Mouse (Mus musculus) olfactory bulb, adult 2 months (tissue): Measurements from ENCODE around the gene Cemip2. TPM values are rescaled to one million over a fixed set of nuclear protein-coding genes. Genes with fewer than 3 reads are reported as not detected.

Experiments used
- H3K27ac ChIP-seq: fragments of 200-500 bp; 2 replicates; pipeline ENCODE4 v1.5.1; 2012; ENCODE audit warnings: low read depth, low read length; ENCODE audit not compliant: insufficient read depth
- H3K4me1 ChIP-seq: fragments of 200-500 bp; 2 replicates; pipeline ENCODE4 v1.6.1; 2012; ENCODE audit warnings: low read length; ENCODE audit not compliant: control insufficient read depth, insufficient read depth
- H3K4me3 ChIP-seq: fragments of 200-500 bp; 2 replicates; pipeline ENCODE4 v1.5.1; 2012; ENCODE audit warnings: mild to moderate bottlenecking, low read depth, low read length, moderate library complexity; ENCODE audit not compliant: insufficient read depth
- CTCF ChIP-seq: fragments of 200-500 bp; IDR thresholded peaks from 2 replicates; pipeline ENCODE4 v1.5.1; 2012; ENCODE audit warnings: low read depth, mild to moderate bottlenecking, low read length, moderate library complexity; ENCODE audit not compliant: insufficient read depth
- POLR2A ChIP-seq: fragments of 200-500 bp; IDR thresholded peaks from 2 replicates; pipeline ENCODE4 v1.6.1; 2012; ENCODE audit warnings: mild to moderate bottlenecking, low read depth, low read length, moderate library complexity; ENCODE audit not compliant: insufficient read depth
- WGBS: fragments of 180-500 bp; shearing (Covaris S2); methylation state at CpG from one replicate; pipeline ENCODE4 v1.1.7; 2018; 5-methylcytosine and 5-hydroxymethylcytosine counted together
- polyA plus RNA-seq: library from polyadenylated mRNA; stranded (reverse); fragments of >200 nt; gene quantifications from 2 replicates; pipeline ENCODE4 v1.2.4, GENCODE M21; 2012; ENCODE audit warnings: low replicate concordance; ENCODE audit not compliant: missing spikeins, insufficient read depth, insufficient read length

Gene Cemip2
- polyA plus RNA-seq, 1 experiment, result not detected

DNA sequence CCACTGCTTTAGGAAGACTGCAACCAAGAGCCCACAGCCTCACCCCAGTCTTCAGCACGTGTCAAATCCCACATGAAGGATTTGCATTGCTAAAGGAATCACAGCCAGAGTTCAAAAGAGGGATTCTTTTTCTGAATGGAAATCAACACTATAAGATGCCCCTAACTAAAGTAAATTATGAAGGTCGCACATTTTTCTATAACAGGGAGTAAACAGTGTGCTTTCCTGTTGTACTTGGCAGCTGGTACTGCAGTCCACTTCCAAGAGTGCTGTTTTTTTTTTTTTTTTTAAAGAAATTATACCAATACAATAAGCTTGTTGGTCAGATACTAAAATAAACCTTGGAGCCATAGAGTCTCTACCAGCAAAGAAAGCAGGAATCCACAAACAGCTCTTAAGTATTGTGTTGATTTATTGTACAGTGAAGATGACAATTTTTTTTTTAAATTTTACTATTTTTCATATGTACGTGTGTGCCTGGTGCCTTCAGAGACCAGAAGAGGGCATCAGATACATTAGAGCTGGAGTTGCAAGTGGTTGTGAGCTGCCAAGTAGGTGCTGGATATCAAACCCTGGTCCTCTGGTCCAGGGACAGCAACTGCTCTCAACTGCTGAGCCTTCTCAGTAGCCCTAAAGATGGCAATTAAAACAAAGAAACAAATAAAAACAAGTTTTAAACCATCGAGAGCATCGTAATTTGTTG, 76.5 kb downstream of the Cemip2 start:
- no peak overlapping the region for H3K4me3 ChIP-seq
- WGBS, result 91% methylated on average over 5 of the region's 5 CpGs
- H3K4me1 ChIP-seq, result no peaks in the 10 kb centered on the region
- no peak overlapping the region for H3K27ac ChIP-seq
- TF ChIP-seq POLR2A, result no peak
- TF ChIP-seq CTCF, result no peak

DNA sequence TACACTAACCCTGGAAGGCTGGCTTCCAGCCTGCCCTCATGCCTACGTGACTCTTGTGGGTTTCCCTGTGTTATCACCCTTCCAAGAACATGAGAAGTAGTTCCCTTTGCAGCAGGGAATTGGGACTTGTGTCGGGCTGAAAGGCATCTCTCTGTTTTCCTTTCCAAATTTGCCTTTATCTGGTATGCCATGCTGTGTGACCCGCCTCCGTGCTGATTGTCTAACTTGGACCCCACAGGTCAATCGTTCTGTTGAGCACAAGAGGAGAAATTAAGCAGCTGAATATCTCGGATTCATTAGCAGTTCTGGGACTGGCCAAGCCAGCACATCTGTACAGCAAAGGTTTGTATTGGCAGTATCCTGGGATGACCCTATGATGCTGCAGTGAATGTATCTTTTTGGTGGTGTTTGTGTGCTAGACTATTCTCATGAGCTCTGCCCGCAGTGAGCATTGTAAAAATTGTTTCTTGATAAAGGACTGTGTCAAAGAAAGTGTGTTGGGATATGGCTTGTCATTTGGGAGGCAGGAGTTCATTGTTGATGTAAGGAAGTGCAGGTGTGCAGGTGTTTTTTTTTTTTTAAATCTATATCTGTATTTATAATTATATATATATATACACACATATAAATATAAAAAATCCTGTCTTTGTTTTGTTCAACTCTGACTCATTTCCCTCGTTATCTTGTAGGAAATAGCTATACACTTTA, 77.4 kb downstream of the Cemip2 start:
- no peak overlapping the region for H3K4me3 ChIP-seq
- H3K4me1 ChIP-seq, result no peaks in the 10 kb centered on the region
- TF ChIP-seq CTCF, result no peak
- no peak for TF ChIP-seq POLR2A
- 83% methylated on average over 8 of the region's 8 CpGs for WGBS
- no peak overlapping the region for H3K27ac ChIP-seq

DNA sequence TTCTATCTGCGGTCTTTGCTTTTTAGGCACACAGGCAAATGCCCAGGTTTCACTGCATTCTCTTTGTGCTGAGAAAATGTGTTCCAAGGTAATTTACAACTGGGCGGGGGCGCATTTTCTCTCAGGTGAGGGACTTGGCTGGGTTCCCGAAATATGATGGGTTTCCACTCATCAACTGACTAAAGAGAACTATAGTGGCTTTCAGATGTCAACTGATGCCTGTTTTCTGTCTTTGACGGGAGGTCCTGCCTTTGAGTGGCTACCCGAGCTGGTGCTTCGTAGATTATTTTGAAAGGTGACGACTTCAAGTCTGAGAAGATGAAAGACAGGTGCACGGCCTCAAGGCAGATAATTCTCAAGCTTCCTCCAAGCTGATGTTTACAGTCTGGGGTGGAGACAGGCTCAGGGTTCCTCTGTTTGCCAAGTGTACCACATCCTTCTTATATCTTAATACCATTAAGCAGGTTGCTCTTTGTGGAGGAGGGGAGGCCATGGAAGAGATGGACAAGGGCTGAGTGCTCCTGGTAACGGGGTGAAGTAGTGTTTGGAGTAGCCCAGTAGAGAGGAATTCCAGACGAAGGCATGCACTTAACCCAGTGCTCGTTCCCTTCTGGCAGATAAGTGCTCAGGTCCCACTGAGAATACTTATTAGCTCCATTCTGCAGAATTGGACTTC, 80.8 kb downstream of the Cemip2 start:
- TF ChIP-seq CTCF, result no peak
- no peak for TF ChIP-seq POLR2A
- Histone ChIP-seq H3K4me3 (no peak overlapping the region), H3K27ac (no peak overlapping the region), H3K4me1 (no peaks in the 10 kb centered on the region)
- 94% methylated on average over 12 of the region's 12 CpGs for WGBS

DNA sequence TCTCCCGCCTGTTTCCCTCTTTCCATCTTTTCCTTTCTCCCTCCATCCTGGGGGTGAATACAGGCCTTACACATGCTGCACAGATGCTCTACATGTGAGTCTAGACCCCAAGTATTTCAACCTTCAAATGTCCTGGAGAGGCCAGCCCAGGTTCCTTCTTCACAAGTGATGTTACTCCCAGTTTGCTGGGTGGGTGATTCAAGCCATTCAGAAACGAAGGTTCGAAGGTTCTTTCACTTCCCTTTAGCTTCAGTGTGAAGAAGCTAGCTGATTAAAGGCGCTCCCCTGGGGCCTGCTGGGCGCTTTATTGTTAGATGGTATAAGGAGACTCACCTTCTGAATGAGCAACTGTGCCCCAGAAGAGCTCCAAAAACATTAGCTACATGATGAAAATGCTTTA, 82.0 kb downstream of the Cemip2 start:
- peaks cover 2% of the 10 kb centered on the region; the same call in 1 of the 2 replicates for H3K4me1 ChIP-seq
- H3K4me3 ChIP-seq, result no peak overlapping the region
- TF ChIP-seq POLR2A (no peak), CTCF (no peak)
- H3K27ac ChIP-seq, result no peak overlapping the region
- WGBS, result 84% methylated on average over 5 of the region's 5 CpGs

DNA sequence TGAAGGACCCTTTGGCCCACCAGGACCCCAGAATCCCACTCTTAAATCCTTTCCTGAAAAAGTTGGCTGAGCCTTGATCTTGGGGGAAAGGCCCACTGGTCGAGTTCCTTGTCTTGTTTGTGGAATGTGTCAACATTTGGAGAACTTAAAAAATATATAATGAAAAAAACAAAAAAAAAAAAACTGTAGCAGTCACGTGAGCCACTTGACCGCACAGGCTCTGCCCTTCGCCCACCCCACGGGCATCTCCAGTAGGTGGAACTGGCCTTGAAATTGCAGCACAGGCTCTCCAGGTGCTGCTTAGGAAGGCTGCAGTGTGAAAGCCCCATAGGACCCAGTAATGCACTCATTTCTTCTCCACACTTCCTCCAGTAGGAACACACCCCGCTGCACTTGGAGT, 82.8 kb downstream of the Cemip2 start:
- WGBS, result 92% methylated on average over 6 of the region's 6 CpGs
- TF ChIP-seq CTCF (no peak), POLR2A (no peak)

DNA sequence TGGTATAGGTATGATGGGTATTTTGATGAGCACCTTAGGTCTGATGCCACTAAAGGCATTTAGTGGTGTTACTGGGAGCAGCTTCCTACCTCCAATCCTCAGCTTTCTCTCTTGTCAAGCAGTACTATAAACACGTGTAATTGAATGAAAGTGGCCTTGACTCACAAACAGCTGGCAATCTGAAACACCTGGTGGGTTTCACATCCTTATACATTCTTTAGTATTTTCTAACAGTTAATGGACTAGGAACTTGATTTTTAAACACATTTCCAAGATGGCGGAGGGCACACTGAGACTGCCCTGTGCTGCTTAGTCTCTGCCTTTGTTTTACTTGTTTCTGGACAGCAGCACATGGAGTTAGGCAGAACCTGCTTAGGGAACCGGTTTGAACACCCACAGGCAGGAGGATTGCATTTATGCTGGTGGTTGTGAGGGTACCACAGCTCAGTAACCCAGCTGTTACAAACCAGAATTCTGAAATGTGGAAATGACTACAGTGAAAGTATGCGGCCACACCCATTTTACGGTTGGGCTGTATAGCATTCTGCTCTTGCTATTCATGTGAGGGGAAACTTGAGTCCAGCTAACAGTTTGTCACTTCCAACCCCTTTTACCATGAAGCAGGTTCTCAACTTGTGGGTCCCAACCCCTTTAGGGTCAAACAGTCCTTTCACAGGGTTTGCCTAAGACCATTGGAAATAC, 84.3 kb downstream of the Cemip2 start:
- Histone ChIP-seq H3K27ac (no peak overlapping the region), H3K4me1 (peaks cover 3% of the 10 kb centered on the region; the same call in 1 of the 2 replicates), H3K4me3 (no peak overlapping the region)
- 94% methylated on average over 5 of the region's 5 CpGs for WGBS
- no peak for TF ChIP-seq CTCF
- no peak for TF ChIP-seq POLR2A

More for the DNA sequence above, 82.8 kb downstream of the Cemip2 start:
- H3K27ac ChIP-seq, result no peak overlapping the region
- H3K4me1 ChIP-seq, result peaks cover 3% of the 10 kb centered on the region; the same call in 1 of the 2 replicates
- H3K4me3 ChIP-seq, result no peak overlapping the region

DNA sequence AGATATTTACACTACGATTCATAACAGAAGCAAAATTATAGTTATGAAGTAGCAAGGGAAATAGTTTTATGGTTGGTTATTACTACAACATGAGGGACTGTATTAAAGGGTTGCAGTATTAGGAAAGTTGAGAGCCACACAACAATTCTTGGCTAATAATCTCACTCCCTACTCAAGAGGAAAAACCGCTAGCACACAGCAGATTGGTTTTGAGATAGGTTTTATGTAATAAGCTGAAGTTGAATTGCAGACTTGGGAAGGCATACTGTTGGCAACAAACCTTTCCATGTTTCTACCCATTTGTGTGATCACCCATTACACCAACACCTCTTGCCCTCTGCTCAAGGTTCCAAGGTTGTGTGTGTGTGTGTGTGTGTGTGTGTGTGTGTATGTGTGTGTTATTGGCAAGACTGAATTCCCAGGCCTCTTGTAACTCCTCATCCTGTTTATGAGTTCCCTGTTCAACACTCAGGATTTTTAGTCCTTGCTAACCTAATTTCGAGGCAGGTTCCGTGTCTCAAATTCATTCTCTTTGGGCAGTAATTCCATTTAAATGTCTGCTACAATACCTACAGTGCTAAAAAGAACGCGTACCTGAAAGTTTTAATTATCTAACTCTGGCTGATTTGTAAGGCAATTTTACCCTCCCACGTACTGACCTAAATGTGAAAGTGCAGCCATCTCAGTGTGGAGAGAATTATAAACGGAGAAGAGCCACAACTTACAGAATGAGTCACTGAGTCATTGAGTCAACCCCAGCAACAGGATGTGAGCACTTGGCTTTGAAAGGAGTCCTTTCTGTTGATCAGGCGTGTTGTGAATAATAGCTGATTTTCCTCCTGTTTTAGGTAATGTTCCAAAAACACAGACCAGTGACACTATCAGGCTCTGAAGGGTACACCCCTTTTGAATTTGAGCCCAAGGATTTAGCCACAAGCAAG, 85.1 kb downstream of the Cemip2 start:
- Histone ChIP-seq H3K27ac (no peak overlapping the region), H3K4me3 (no peak overlapping the region), H3K4me1 (peaks cover 3% of the 10 kb centered on the region; the same call in 1 of the 2 replicates)
- TF ChIP-seq POLR2A, result no peak
- no peak for TF ChIP-seq CTCF
- 50% methylated on average over 9 of the region's 9 CpGs for WGBS

DNA sequence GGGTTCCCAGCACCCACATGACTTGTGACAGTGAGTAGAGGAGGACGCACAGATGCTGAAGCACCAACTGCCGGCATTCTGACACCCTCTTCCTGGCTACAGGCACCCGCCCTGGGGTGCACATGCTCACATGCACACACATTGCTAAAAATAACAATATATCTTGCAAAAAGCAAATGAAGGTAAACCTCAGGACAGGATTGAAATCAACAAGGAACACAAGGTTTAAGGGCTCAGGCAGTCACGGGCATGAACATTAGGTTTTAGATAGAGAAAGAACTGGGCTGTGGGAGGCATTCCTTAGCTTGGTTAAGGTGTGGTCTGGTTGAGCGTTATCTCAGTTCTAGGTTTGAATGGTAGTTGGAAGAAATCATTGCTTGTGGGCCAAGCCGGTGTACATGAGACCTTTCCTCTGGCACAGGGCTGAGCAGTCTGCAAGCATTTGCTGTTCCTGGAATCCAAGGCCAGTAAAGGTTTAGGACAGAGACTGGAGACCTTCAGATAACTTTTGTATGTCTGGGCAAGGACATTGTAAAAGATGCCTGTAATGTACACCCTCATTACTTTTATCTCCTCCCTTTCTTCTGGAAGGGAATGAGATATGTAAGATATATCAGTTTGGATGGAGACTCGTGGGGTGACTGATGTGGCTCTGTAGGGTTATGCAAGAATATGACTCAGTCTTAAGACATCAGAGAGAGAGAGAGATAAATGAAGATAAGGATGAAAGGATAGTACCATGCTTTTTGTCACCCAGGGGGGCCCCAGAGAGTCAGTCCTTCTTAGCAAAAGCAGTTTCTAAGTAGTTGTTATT, 87.3 kb downstream of the Cemip2 start:
- WGBS, result 82% methylated on average over 7 of the region's 7 CpGs
- TF ChIP-seq CTCF (no peak), POLR2A (no peak)

More for the DNA sequence above, 87.3 kb downstream of the Cemip2 start:
- Histone ChIP-seq H3K27ac (no peak overlapping the region), H3K4me3 (no peak overlapping the region), H3K4me1 (peaks cover 3% of the 10 kb centered on the region; the same call in 1 of the 2 replicates)
